Mouse (Mus musculus): Measurements from ENCODE around the gene Smyd3.

GRCm38 (mm10) chr1:179446845-179447212 is 71.0 kb downstream of the Smyd3 start:
- no peak for TF ChIP-seq CTCF (IDR thresholded peaks at IDR 0.05; ENCODE audit: low read depth)
- no peak for TF ChIP-seq EP300 (optimal IDR thresholded peaks at IDR 0.05)

All from stomach, postnatal 0 days (tissue).